Mouse (Mus musculus) liver, embryonic 14.5 days (tissue): ENCODE measurements around the gene Slc8b1. TPM values are rescaled to one million over a fixed set of nuclear protein-coding genes. Genes with fewer than 3 reads are reported as not detected.
A peak's percentile ranks its signal among the peaks of the same experiment; 100 is the strongest.

ENCODE experiments used
- ATAC-seq: fragments of 200-750 bp; cut with Nextera tagmentation; 2 replicates; pipeline ENCODE4 v1.8.0; 2017; ENCODE audit warnings: moderate number of reproducible peaks, mild to moderate bottlenecking, moderate library complexity; ENCODE audit not compliant: insufficient read depth
- DNase-seq, 3 experiments: peaks; one replicate each; pipeline ENCODE4 v3.0.0-alpha.2; 2012 to 2013; ENCODE audit warnings: low read depth in 3 of 3, low spot score in 3 of 3
- H3K27ac ChIP-seq: fragments of 300-500 bp; sonication (generic); 2 replicates; pipeline ENCODE4 v1.5.1; 2014; ENCODE audit warnings: moderate library complexity, mild to moderate bottlenecking, control low read depth, inconsistent platforms
- H3K27me3 ChIP-seq: fragments of 300-500 bp; sonication (generic); 2 replicates; pipeline ENCODE4 v1.6.1; 2014; ENCODE audit warnings: mild to moderate bottlenecking, low read length, moderate library complexity; ENCODE audit not compliant: control insufficient read depth, insufficient read depth
- H3K36me3 ChIP-seq: fragments of 300-500 bp; sonication (generic); replicated peaks from 2 replicates; pipeline ENCODE4 v1.6.1; 2014; ENCODE audit warnings: low read depth; ENCODE audit not compliant: control insufficient read depth, insufficient read depth
- H3K4me1 ChIP-seq, 2 experiments: fragments of 200-500 bp in 1 of 2; fragments of 300-500 bp in 1 of 2; sonication (generic) in 1 of 2; replicated peaks; 2 replicates each; pipeline ENCODE4 v1.6.1; 2012 to 2014; ENCODE audit warnings: antibody characterized with exemption in 1 of 2, inconsistent platforms in 1 of 2, low read length in 1 of 2; ENCODE audit not compliant: control insufficient read depth in 2 of 2, insufficient read depth in 2 of 2
- H3K4me2 ChIP-seq: fragments of 300-500 bp; sonication (generic); 2 replicates; pipeline ENCODE4 v1.6.1; 2014; ENCODE audit warnings: low read depth, mild to moderate bottlenecking, control low read depth, moderate library complexity
- H3K4me3 ChIP-seq, 2 experiments: fragments of 200-500 bp in 1 of 2; fragments of 300-500 bp in 1 of 2; sonication (generic) in 1 of 2; 2 replicates each; pipeline ENCODE4 v1.5.1; 2012 to 2014; ENCODE audit warnings: low read depth in 2 of 2, low read length in 2 of 2, mild to moderate bottlenecking in 2 of 2, control low read depth in 1 of 2, inconsistent platforms in 1 of 2, moderate library complexity in 1 of 2; ENCODE audit not compliant: insufficient read depth in 1 of 2
- H3K9ac ChIP-seq: fragments of 300-500 bp; sonication (generic); replicated peaks from 2 replicates; pipeline ENCODE4 v1.6.1; 2014; ENCODE audit warnings: mild to moderate bottlenecking, control low read depth, moderate library complexity
- H3K9me3 ChIP-seq: fragments of 300-500 bp; sonication (generic); 2 replicates; pipeline ENCODE4 v1.6.1; 2016; ENCODE audit warnings: low read length, mixed read lengths; ENCODE audit not compliant: control insufficient read depth
- CTCF ChIP-seq: IDR thresholded peaks from 2 replicates; pipeline ENCODE4 v1.5.1; 2016; ENCODE audit warnings: antibody characterized with exemption, low read depth, control low read depth
- EP300 ChIP-seq: IDR thresholded peaks from 2 replicates; pipeline ENCODE4 v1.6.1; 2016; ENCODE audit warnings: antibody characterized with exemption, low read depth
- WGBS: fragments of 180-500 bp; shearing (Covaris S2); extraction: QIAGEN DNeasy Blood & Tissue Kit; methylation state at CpG from one replicate; pipeline ENCODE4 v1.1.7; 2014; ENCODE audit not compliant: insufficient replicate concordance; 5-methylcytosine and 5-hydroxymethylcytosine counted together
- polyA plus RNA-seq, 2 experiments: library from polyadenylated mRNA; depleted of rRNA in 1 of 2; stranded (reverse) in 1 of 2; unstranded in 1 of 2; fragments of >200 nt; fragmentation: Nextera tagmentation in 1 of 2; extraction: Ambion mirVana in 1 of 2; gene quantifications; 2 replicates each; pipeline versions ENCODE4 v1.2.1 to v1.2.3; 2012 to 2014

Gene Slc8b1
- polyA plus RNA-seq (2012; rRNA removed) (5.2 TPM in 2 replicates), polyA plus RNA-seq (2014; fragmentation: Nextera tagmentation; extraction: Ambion mirVana) (1.4 and 2.6 TPM in 2 replicates)

GRCm38 (mm10) chr5:120510982-120511642, at the start of gene Slc8b1:
Gene Slc8b1 (plus strand): TSS chr5:120511168.
- under 1% methylated on average over 36 of the region's 36 CpGs for WGBS
- TF ChIP-seq EP300 (no peak), CTCF (no peak)
- peak within 1 kb of the TSS; percentile 47 for H3K9ac ChIP-seq
- H3K36me3 ChIP-seq: no peaks in the 10 kb centered on the region
- H3K4me2 ChIP-seq: peak within 1 kb of the TSS; percentile 83
- H3K27ac ChIP-seq: no peak within 1 kb of the TSS; the same call in 1 of the 2 replicates
- peaks cover 8% of the 10 kb centered on the region in 2 experiments for H3K4me1 ChIP-seq
- DNase-seq (peak; percentile 78 to 82 (median 82)), ATAC-seq (peak; percentile 87)
- peak within 1 kb of the TSS; percentile 59 to 67 for H3K4me3 ChIP-seq
- H3K27me3 ChIP-seq: no peaks in the 10 kb centered on the region
- H3K9me3 ChIP-seq: no peaks in the 10 kb centered on the region

GRCm38 (mm10) chr5:120461902-120462301, 49.1 kb upstream of the Slc8b1 start:
- Histone ChIP-seq H3K9ac (no peak overlapping the region), H3K27ac (no peak overlapping the region), H3K27me3 (peaks cover 2% of the 10 kb centered on the region; the same call in 1 of the 2 replicates), H3K4me3 (no peak overlapping the region), H3K4me2 (no peak overlapping the region), H3K9me3 (no peaks in the 10 kb centered on the region), H3K36me3 (no peaks in the 10 kb centered on the region), H3K4me1 (no peaks in the 10 kb centered on the region)
- DNase-seq (no peak), ATAC-seq (no peak)
- TF ChIP-seq CTCF (no peak), EP300 (no peak)
- WGBS: 60% methylated on average over 15 of the region's 15 CpGs

GRCm38 (mm10) chr5:120464321-120464720, 46.6 kb upstream of the Slc8b1 start:
- DNase-seq (no peak), ATAC-seq (no peak)
- no peaks in the 10 kb centered on the region for H3K9me3 ChIP-seq
- no peak overlapping the region for H3K4me2 ChIP-seq
- peaks cover 2% of the 10 kb centered on the region; the same call in 1 of the 2 replicates for H3K27me3 ChIP-seq
- no peaks in the 10 kb centered on the region for H3K36me3 ChIP-seq
- TF ChIP-seq CTCF (peak; percentile 76), EP300 (no peak)
- 55% methylated on average over 4 of the region's 4 CpGs for WGBS
- H3K4me1 ChIP-seq: no peaks in the 10 kb centered on the region
- no peak overlapping the region for H3K4me3 ChIP-seq
- H3K9ac ChIP-seq: no peak overlapping the region
- H3K27ac ChIP-seq: no peak overlapping the region

- peaks cover 2% of the 10 kb centered on the region; the same call in 1 of the 2 replicates for H3K27me3 ChIP-seq
- DNase-seq (no peak), ATAC-seq (no peak)
- no peak overlapping the region for H3K4me2 ChIP-seq
- no peaks in the 10 kb centered on the region for H3K4me1 ChIP-seq
- H3K4me3 ChIP-seq: no peak overlapping the region
- H3K27ac ChIP-seq: no peak overlapping the region
- no peaks in the 10 kb centered on the region for H3K36me3 ChIP-seq
- no peaks in the 10 kb centered on the region for H3K9me3 ChIP-seq
- no peak for TF ChIP-seq EP300
- peak; percentile 88 for TF ChIP-seq CTCF
- H3K9ac ChIP-seq: no peak overlapping the region
- WGBS: 30% methylated on average over 5 of the region's 5 CpGs
These were observed 45.9 kb upstream of the Slc8b1 start for GRCm38 (mm10) chr5:120465062-120465461.

GRCm38 (mm10) chr5:120465860-120466259, 45.1 kb upstream of the Slc8b1 start:
- no peak overlapping the region for H3K4me2 ChIP-seq
- peaks cover 2% of the 10 kb centered on the region; the same call in 1 of the 2 replicates for H3K27me3 ChIP-seq
- no peaks in the 10 kb centered on the region for H3K9me3 ChIP-seq
- no peak overlapping the region for H3K4me3 ChIP-seq
- DNase-seq (no peak), ATAC-seq (peak; percentile 39; the same call in 1 of the 2 replicates)
- no peaks in the 10 kb centered on the region for H3K4me1 ChIP-seq
- 0 out of 2 replicates have a peak, but pooled peaks have one; percentile 10 for TF ChIP-seq CTCF
- TF ChIP-seq EP300: no peak
- 45% methylated on average over 6 of the region's 6 CpGs for WGBS
- H3K36me3 ChIP-seq: no peaks in the 10 kb centered on the region
- no peak overlapping the region for H3K9ac ChIP-seq
- no peak overlapping the region for H3K27ac ChIP-seq
